Mouse (Mus musculus) small intestine, adult 2 months (tissue): ENCODE measurements around the gene Zswim1.

Experiments
- CTCF ChIP-seq: fragments of 200-500 bp; IDR thresholded peaks from 2 replicates; pipeline ENCODE4 v1.5.1; 2012; ENCODE audit warnings: low read depth, mild to moderate bottlenecking, control low read depth, inconsistent platforms, low read length, moderate library complexity, mixed read lengths; ENCODE audit not compliant: insufficient replicate concordance, insufficient read length; ENCODE audit errors: extremely low read depth
- POLR2A ChIP-seq: fragments of 200-500 bp; IDR thresholded peaks from 2 replicates; pipeline ENCODE4 v1.6.1; 2012; ENCODE audit warnings: low read depth, mild to moderate bottlenecking, control low read depth, inconsistent platforms, low read length, moderate library complexity

DNA sequence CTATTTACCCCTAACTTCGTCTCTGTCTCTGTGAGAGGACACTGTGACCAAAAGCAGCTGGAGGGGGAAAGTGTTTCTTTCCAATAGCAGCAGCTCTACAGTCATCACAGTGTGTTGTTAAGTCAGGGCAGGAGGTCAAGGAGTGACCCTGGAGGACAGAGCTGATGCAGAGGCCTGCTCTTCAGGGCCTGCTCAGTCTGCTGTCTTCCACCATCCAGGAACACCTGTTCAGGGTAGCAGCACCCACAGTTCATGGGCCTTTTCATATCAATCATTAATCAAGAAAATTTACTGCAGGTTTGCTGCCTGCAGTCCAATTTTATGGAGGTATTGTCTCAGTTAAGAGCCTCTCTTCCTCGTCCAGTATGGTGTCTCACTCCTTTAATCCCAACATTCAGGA is 8.9 kb upstream of the Zswim1 start:
- TF ChIP-seq POLR2A = no peak
- TF ChIP-seq CTCF = no peak
